Mouse (Mus musculus): Measurements from ENCODE around the gene Mcrip2.

The Mcrip2 gene

GRCm38 (mm10) chr17:25817662-25818061, 50.9 kb downstream of the Mcrip2 start:
- DNase-seq (ENCODE audit: low spot score in 2 of 2): no peak

All from spleen, postnatal 14 days (tissue).